Mouse (Mus musculus): ENCODE data around the gene Aqp7. TPM values are rescaled to one million over a fixed set of nuclear protein-coding genes. Genes with fewer than 3 reads are reported as not detected.

Gene Aqp7
- polyA plus RNA-seq, 1 experiment: not detected

- Histone ChIP-seq H3K79me2 (ENCODE audit: control insufficient read depth, insufficient read depth) (no peaks in the 10 kb centered on the region), H3ac (ENCODE audit: control insufficient read depth, insufficient read length, low read depth) (no peak overlapping the region), H3K79me3 (ENCODE audit: low read depth) (no peaks in the 10 kb centered on the region), H3K4me3 (ENCODE audit: insufficient read depth, poor library complexity, severe bottlenecking) (no peak overlapping the region), H3K27me3 (ENCODE audit: control insufficient read depth, insufficient read depth, insufficient read length) (no peaks in the 10 kb centered on the region), H3K36me3 (ENCODE audit: control insufficient read depth, insufficient read depth) (no peaks in the 10 kb centered on the region)
- TF ChIP-seq MYOG (IDR thresholded peaks at IDR 0.05; ENCODE audit: control insufficient read depth, extremely low read depth, insufficient read length) (no peak), CTCF (IDR thresholded peaks at IDR 0.05; ENCODE audit: control insufficient read depth, insufficient read depth, insufficient read length) (no peak), MAX (IDR thresholded peaks at IDR 0.05) (no peak), MYOD1 (IDR thresholded peaks at IDR 0.05; ENCODE audit: control insufficient read depth, insufficient read length, low read depth) (no peak), FOSL1 (IDR thresholded peaks at IDR 0.05; ENCODE audit: insufficient read depth, low read length, poor library complexity, severe bottlenecking) (no peak), USF1 (IDR thresholded peaks at IDR 0.05; ENCODE audit: low read depth) (no peak), CEBPB (IDR thresholded peaks at IDR 0.05; ENCODE audit: low read depth) (no peak)
Observed at GRCm38 (mm10) chr4:41056253-41056652, 8.3 kb upstream of the Aqp7 start.

GRCm38 (mm10) chr4:41055111-41055510 lies 7.2 kb upstream of the Aqp7 start:
- Histone ChIP-seq H3K36me3 (ENCODE audit: control insufficient read depth, insufficient read depth) (no peaks in the 10 kb centered on the region), H3K79me2 (ENCODE audit: control insufficient read depth, insufficient read depth) (no peaks in the 10 kb centered on the region), H3K4me3 (ENCODE audit: insufficient read depth, poor library complexity, severe bottlenecking) (no peak overlapping the region), H3ac (ENCODE audit: control insufficient read depth, insufficient read length, low read depth) (no peak overlapping the region), H3K27me3 (ENCODE audit: control insufficient read depth, insufficient read depth, insufficient read length) (no peaks in the 10 kb centered on the region), H3K79me3 (ENCODE audit: low read depth) (no peaks in the 10 kb centered on the region)
- no peak for TF ChIP-seq CEBPB (IDR thresholded peaks at IDR 0.05; ENCODE audit: low read depth)
- no peak for TF ChIP-seq CTCF (IDR thresholded peaks at IDR 0.05; ENCODE audit: control insufficient read depth, insufficient read depth, insufficient read length)
- TF ChIP-seq USF1 (IDR thresholded peaks at IDR 0.05; ENCODE audit: low read depth): no peak
- TF ChIP-seq FOSL1 (IDR thresholded peaks at IDR 0.05; ENCODE audit: insufficient read depth, low read length, poor library complexity, severe bottlenecking): no peak
- no peak for TF ChIP-seq MYOG (IDR thresholded peaks at IDR 0.05; ENCODE audit: control insufficient read depth, extremely low read depth, insufficient read length)
- no peak for TF ChIP-seq MYOD1 (IDR thresholded peaks at IDR 0.05; ENCODE audit: control insufficient read depth, insufficient read length, low read depth)
- TF ChIP-seq MAX (IDR thresholded peaks at IDR 0.05): no peak

DNA sequence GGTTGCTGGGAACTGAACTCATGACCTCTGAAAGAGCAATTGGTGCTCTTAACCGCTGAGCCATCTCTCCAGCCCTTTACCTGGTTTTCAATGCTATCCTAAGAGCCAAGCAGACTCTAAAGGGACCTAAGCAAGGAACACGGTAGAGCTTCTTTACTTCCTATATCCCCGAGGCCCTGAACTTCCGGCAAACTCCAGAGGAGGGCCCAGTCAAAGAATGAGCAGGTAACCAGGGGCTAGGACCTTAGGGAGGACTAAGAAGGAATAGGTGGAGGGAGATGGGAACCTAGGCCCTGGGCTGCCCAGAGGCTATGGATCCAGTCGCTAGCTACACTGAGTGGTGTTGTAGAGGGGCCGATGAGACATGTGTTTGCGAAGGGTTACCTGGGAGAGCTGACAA lies 3.8 kb upstream of the Aqp7 start:
- no peak overlapping the region for H3ac ChIP-seq (ENCODE audit: control insufficient read depth, insufficient read length, low read depth)
- H3K27me3 ChIP-seq (ENCODE audit: control insufficient read depth, insufficient read depth, insufficient read length): no peaks in the 10 kb centered on the region
- TF ChIP-seq MYOG (IDR thresholded peaks at IDR 0.05; ENCODE audit: control insufficient read depth, extremely low read depth, insufficient read length) (no peak), MAX (IDR thresholded peaks at IDR 0.05) (no peak), MYOD1 (IDR thresholded peaks at IDR 0.05; ENCODE audit: control insufficient read depth, insufficient read length, low read depth) (no peak), CEBPB (IDR thresholded peaks at IDR 0.05; ENCODE audit: low read depth) (no peak), USF1 (IDR thresholded peaks at IDR 0.05; ENCODE audit: low read depth) (no peak), FOSL1 (IDR thresholded peaks at IDR 0.05; ENCODE audit: insufficient read depth, low read length, poor library complexity, severe bottlenecking) (no peak), CTCF (IDR thresholded peaks at IDR 0.05; ENCODE audit: control insufficient read depth, insufficient read depth, insufficient read length) (no peak)
- no peaks in the 10 kb centered on the region for H3K79me3 ChIP-seq (ENCODE audit: low read depth)
- H3K4me3 ChIP-seq (ENCODE audit: insufficient read depth, poor library complexity, severe bottlenecking): no peak overlapping the region
- no peaks in the 10 kb centered on the region for H3K36me3 ChIP-seq (ENCODE audit: control insufficient read depth, insufficient read depth)
- H3K79me2 ChIP-seq (ENCODE audit: control insufficient read depth, insufficient read depth): no peaks in the 10 kb centered on the region

DNA sequence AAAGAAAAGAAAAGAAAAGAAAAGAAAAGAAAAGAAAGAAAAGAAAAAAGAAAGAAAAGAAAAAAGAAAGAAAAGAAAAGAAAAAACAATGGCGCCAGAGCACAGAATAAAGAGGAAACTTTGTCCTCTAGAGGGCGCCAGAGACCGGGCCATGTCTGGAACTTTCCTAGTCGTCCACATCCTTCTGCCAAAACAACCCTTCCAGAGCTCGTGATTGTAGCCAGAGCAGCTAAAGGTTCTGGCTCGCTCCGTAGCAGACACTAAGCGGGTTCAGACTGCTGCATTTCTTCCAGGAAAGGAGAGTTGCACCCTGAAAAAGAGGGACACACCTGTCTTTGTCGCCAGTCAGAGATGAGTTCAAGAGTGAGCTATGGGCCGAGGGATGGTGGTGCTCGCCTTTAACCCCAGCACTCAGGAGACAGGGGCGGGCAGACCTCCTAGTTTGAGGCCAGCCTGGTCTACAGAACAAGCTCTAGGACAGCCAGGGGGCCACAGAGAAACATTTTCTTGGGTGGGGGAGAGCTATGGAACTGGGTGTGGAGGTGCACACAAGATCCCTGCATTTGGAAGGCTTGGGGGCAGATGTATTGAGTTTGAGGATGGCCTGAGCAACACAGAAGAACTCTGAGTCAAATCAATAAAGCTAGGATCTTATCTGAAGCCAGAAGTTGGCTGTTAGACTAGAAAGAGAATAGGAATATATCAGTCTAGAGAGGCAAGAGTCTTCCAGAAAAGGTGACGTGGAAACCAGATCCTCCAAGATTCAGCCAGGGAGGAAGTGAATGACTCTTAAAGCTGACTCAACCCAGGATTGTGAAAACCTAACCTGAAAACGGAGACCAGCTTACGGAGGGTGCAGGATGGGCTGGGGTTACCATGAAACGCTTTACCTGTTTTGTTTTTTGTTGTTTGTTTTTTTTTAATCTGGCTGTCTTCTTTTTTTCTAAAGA lies 3.1 kb upstream of the Aqp7 start:
- H3K27me3 ChIP-seq (ENCODE audit: control insufficient read depth, insufficient read depth, insufficient read length): no peaks in the 10 kb centered on the region
- H3K79me3 ChIP-seq (ENCODE audit: low read depth): no peaks in the 10 kb centered on the region
- no peaks in the 10 kb centered on the region for H3K79me2 ChIP-seq (ENCODE audit: control insufficient read depth, insufficient read depth)
- H3K4me3 ChIP-seq (ENCODE audit: insufficient read depth, poor library complexity, severe bottlenecking): no peak overlapping the region
- no peaks in the 10 kb centered on the region for H3K36me3 ChIP-seq (ENCODE audit: control insufficient read depth, insufficient read depth)
- peak overlapping the region; percentile 74 for H3ac ChIP-seq (ENCODE audit: control insufficient read depth, insufficient read length, low read depth)
- TF ChIP-seq MYOG (IDR thresholded peaks at IDR 0.05; ENCODE audit: control insufficient read depth, extremely low read depth, insufficient read length) (no peak), USF1 (IDR thresholded peaks at IDR 0.05; ENCODE audit: low read depth) (no peak), MYOD1 (IDR thresholded peaks at IDR 0.05; ENCODE audit: control insufficient read depth, insufficient read length, low read depth) (no peak), MAX (IDR thresholded peaks at IDR 0.05) (no peak), FOSL1 (IDR thresholded peaks at IDR 0.05; ENCODE audit: insufficient read depth, low read length, poor library complexity, severe bottlenecking) (no peak), CEBPB (IDR thresholded peaks at IDR 0.05; ENCODE audit: low read depth) (no peak), CTCF (IDR thresholded peaks at IDR 0.05; ENCODE audit: control insufficient read depth, insufficient read depth, insufficient read length) (no peak)

- H3K36me3 ChIP-seq (ENCODE audit: control insufficient read depth, insufficient read depth): no peaks in the 10 kb centered on the region
- no peaks in the 10 kb centered on the region for H3K79me3 ChIP-seq (ENCODE audit: low read depth)
- H3ac ChIP-seq (ENCODE audit: control insufficient read depth, insufficient read length, low read depth): no peak overlapping the region
- no peak overlapping the region for H3K4me3 ChIP-seq (ENCODE audit: insufficient read depth, poor library complexity, severe bottlenecking)
- no peaks in the 10 kb centered on the region for H3K79me2 ChIP-seq (ENCODE audit: control insufficient read depth, insufficient read depth)
- TF ChIP-seq MYOD1 (IDR thresholded peaks at IDR 0.05; ENCODE audit: control insufficient read depth, insufficient read length, low read depth): no peak
- H3K27me3 ChIP-seq (ENCODE audit: control insufficient read depth, insufficient read depth, insufficient read length): no peaks in the 10 kb centered on the region
Observed at GRCm38 (mm10) chr4:41048926-41049325, 987 bp upstream of the Aqp7 start.
